Mouse (Mus musculus) lung, adult 18-20 months (tissue): Measurements from ENCODE around the gene Dohh.
A peak's percentile ranks its signal among the peaks of the same experiment; 100 is the strongest.

Experiments
- DNase-seq, 2 experiments: peaks; one replicate each; pipeline ENCODE4 v3.0.0; 2022; ENCODE audit warnings: mixed read lengths in 2 of 2

The Dohh gene

GRCm38 (mm10) chr10:81356991-81357844 is 27.0 kb upstream of the Dohh start, which contains the start of gene Mfsd12:
TSS of gene Mfsd12 (plus strand) at chr10:81357491.
- peak; percentile 91 to 92 for DNase-seq

DNA sequence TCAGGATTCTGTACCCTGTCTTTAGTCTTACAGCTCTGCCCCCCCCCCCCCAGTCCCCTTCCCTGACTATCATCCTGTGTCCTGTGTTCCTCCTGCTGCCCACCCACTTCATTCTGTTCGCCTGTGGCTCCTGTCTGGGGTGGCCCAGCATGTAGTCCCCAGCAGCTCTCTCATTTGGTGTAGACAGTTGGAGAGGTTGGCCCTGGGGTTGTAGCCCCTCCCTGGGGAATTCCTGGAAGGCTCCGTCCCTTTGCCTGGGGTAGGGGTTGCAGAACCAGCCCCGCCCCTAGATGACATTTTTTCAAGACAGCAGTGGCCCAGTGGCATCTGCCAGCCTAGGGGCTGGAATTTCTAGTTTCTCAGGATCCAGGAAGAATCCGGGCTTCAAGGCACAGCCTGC is 26.0 kb upstream of the Dohh start:
- DNase-seq: no peak

DNA sequence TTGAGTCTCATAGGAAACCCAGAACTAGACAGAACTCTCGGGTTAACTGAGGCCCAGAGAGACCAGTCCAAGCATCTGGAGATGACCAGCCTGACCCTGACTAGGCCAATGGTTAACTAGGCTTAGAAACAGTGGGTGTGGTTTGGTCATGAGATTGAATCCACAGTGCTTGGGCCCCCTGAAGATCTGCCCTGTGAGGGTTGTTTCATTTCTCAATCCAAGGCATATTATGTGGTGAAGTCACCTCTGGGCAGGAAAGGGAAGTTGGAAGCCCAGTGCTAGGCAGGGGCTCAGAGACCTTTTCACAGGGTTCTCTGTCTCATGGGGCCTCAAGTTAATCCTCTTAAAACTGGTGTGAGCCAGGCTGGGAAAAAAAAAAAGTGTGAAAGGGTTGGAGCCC is 25.4 kb upstream of the Dohh start:
- DNase-seq: no peak

DNA sequence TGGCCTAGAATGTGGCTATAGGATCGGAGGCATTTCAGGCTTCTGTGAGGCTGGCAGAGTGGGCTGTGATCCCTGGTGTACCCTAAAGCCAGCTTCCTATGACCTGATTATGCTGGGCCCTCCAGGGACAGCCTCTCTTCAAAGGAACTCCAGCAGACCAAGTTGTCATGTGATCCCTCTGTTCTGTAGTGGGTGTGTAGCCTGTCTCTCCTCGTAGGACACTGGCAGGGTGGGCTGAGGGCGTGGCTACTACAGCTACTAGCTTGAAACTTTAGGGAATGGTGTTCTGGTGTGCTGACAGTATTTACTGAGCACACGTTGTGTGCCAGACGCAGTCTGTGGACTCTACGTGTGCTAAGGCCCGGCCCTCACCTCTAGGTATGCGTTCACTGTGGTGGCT is 23.5 kb upstream of the Dohh start:
- DNase-seq: no peak

GRCm38 (mm10) chr10:81362336-81362949 is 21.8 kb upstream of the Dohh start:
- DNase-seq: peak in 1 of 2 experiments; percentile 18

- DNase-seq: no peak
Observed at GRCm38 (mm10) chr10:81363436-81364346, 20.5 kb upstream of the Dohh start.

DNA sequence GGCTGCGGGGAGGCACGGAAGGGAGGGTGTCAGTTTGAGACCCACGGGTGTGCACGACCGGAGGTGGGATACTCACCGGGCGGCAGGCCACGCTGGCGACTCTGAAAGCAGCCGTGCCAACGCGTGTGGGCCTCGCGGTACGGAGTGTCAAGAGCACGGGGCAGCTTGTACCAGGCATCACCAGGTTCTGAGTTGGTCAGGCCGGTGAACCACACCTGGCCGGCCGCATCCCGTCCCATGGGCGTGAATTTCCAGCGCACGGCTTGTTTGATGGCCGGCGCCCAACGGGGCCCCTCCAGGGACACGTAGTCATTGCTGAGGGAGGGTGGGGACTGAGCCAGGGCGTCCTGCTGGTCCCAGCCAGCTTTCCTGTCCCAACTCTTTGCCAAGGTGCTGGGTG is 19.6 kb upstream of the Dohh start:
- DNase-seq: peak in 1 of 2 experiments; percentile 53

DNA sequence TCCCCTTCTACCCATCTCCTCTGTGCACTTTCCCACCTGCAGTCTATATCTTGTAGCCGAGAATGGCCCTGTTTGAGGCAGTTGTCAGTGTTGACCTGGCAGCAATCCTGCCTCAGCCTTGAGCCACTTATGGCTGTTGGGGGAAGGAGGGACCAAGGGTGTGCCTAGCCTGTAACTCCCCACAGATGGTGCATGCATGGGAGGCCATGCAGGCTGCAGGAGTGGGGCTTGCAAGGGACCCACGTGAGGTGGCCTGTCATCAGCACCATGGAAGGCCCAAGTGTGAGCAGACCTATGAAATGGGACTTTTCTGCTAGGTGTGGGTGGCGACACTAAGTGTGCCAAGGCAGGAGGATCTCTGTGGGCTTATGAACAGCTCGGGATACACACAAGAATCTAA is 19.2 kb upstream of the Dohh start:
- DNase-seq: peak in 1 of 2 experiments; percentile 15

- peak; percentile 57 to 65 for DNase-seq
Observed at GRCm38 (mm10) chr10:81365672-81366476, 18.4 kb upstream of the Dohh start, which contains the start of gene 4930404N11Rik. TSS of gene 4930404N11Rik (minus strand) at chr10:81365816.

GRCm38 (mm10) chr10:81366477-81367206 is 17.6 kb upstream of the Dohh start:
- no peak for DNase-seq

- DNase-seq: no peak
Observed at GRCm38 (mm10) chr10:81367207-81367495, 17.1 kb upstream of the Dohh start.

DNA sequence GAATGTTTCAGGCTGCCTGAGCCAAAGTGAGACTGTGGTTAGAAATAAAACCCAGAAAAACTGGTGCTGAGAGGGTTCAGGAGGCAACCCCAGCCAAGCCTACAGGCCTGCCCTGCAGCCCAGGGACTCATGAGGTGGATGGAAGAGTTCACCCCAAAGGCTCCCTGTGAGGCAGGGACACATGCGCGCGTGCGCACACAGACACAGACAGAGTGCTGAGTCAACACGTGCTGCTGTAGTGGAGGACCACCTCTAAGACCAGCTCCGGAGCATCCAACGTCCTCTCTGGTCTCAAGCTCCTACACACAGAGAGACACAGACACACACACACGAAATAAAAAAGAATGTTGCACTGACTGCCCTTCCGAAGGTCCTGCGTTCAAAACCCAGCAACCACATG is 8.9 kb upstream of the Dohh start:
- DNase-seq: no peak

DNA sequence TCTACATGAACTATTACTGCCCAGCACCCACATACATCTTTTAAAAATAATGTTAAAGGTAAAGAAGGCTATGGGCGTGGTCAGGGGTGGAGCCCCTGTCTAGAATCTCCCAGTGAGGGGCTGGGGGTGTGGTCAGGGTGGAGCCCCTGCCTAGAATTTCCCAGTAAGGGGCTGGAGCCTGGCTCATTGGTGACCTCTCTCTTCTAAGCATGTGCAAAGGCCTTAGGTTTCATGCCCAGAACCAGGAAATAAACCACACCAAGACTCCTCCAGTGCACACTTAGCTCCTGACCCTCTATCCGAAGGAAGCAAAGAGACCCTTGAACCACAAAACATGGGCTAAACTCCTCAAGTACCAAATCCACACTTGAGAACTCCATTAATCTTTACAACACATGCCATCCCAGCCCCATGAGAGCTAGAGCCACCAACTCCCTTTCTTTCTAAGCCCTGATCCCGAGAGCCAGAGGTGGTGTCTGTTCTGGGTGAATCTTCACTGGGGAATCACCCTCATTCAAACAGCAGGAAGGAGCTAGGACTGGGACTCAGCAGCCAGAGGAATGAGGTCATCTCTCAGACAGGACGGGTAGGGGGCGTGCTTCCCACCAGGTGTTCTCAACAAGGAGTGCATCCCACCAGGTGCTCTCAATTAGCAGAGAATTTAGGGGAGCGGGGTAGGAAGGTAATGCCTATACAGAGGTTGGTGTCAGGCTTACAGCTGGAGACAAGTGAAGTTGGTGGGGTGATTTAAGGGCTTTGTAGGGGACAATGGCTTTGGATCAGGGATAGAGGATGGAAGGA is 7.5 kb upstream of the Dohh start:
- no peak for DNase-seq

DNA sequence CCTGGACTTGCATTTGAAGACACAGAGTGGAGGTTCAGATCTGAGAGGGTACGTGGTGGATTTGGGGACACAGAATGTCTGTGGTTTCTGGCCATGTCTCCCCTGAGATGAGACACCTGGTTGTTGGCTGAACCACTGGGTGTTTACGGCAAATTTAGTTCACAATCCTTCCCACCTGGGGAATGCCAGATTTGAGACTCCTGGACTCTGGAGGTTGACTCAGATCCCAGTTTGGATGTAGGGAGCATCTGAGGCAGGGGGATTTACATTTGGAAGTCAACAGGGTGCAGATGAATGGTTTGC is 6.9 kb upstream of the Dohh start:
- no peak for DNase-seq

DNA sequence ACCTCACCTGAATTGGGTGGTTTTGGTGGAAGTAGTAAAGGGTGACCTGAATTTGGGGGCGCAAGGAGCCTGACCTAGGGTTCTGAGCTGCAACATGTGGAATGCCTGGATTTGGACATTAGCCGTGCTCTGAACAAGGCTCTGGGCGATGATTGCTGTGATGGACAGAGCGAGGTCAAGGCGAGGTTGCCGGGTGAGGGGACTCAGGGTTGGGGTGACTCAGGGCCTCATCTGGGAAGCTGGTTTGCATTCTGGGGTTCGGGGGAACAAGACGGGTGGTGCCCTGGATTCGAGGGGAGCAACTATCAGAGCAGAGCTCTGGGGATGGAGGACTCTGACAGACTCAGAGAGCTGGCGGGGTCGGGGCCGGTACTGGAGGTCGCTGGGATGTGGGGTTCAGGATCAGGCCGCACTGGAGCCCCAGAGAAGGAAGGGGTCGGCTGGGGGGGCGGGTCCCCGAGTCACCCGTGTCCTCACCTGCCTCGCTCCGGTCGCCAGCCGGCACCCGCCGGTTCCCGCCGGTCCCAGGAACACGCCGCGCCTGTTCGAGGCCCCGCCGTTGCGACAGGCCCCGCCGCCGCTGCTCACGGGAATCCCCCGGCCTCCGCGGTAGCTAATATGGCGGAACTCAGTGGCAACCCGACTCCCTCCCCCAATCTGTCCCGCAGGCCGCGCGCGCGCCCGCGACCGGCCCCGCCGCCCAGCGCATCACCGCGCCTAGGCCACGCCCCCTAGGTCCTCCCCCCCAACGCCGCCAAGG is 6.3 kb upstream of the Dohh start, which contains the start of gene Fzr1:
Fzr1 (minus strand) TSS at position 724 of the 760 bp plus-strand sequence.
- DNase-seq: no peak

GRCm38 (mm10) chr10:81378553-81379182 is 5.6 kb upstream of the Dohh start:
- peak; percentile 100 for DNase-seq

DNA sequence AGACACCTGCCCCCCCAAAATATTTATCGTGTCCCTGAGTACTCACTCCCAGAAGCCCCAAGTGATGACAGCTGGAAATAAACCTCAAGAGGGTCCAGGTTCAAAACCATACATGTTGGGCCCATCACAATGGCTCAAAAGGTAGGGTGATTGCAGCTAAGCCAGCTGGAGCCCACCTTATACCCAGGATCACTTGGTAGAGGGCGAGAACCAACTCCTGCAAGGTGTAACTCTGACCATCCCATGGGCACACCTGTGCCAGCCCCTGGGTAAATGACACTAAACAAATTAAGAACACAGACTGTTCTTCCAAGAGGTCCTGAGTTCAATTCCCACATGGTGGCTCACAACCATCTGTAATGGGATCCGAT is 5.1 kb upstream of the Dohh start:
- no peak for DNase-seq

DNA sequence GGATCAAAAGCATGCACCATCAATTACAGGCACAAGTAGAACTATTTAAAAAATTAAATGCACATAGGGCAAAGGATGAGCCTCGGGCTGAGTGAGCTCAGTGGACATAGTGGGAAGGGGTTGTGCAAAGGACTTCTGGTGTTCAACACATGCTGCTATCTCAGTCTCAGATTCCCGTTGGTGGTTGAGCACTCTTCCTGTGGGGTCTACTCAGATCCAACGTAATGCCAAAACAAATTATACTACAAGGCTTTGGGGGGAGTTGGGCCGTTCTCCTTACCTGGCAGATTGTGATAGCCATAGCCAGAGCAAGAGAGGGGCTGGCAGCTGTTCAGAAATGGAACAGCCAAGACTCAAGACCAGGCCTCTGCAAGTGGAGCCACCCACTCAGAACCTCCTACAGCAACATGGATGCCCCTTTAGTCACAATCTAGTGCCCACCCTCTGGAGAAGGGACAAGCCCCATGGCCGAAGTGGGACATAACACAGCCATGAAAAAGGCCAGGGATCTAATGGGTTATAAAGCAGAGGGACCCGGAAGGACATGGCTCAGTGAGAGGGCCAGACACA is 4.3 kb upstream of the Dohh start:
- DNase-seq: no peak

DNA sequence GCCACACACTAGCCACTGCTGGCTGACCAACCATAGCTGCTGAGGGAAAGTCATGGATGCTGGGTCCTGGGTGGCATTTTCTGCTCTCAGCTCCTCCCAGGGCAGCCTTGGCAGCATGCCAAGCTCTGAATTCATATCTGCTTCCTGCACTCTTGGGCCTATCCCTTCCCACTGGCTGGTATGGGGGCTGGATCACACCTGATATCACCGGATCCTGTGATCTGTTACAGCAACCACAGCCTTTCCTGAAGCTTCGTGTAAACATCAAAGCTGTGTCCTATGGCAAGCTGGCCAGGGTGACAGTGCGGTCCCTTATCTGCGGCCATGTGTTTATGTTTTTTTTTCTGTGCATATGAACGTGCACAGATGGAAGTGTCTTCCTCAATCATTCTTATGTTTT is 2.2 kb upstream of the Dohh start:
- peak; percentile 62 to 66 for DNase-seq
